Mouse (Mus musculus) CH12.LX (cell line): ENCODE data around the gene Med15.

ENCODE experiments used
- CTCF ChIP-seq, 2 experiments: IDR thresholded peaks in 1 of 2; conservative IDR thresholded peaks in 1 of 2; 2 replicates each; pipeline ENCODE4 v1.5.1; 2011 to 2012; ENCODE audit warnings: low read depth in 2 of 2, low read length in 2 of 2, improper control_type of control experiment in 1 of 2, inconsistent platforms in 1 of 2, mild to moderate bottlenecking in 1 of 2, moderate library complexity in 1 of 2
- ELF1 ChIP-seq: IDR thresholded peaks from 2 replicates; pipeline ENCODE4 v1.6.1; 2014; ENCODE audit warnings: low read depth, mild to moderate bottlenecking, inconsistent platforms, low read length, improper control_type of control experiment
- MEF2A ChIP-seq: IDR thresholded peaks from 2 replicates; pipeline ENCODE4 v1.6.1; 2014; ENCODE audit warnings: low read depth, mild to moderate bottlenecking, inconsistent platforms, low read length, improper control_type of control experiment, borderline replicate concordance
- NELFE ChIP-seq: IDR thresholded peaks from 2 replicates; pipeline ENCODE4 v1.6.1; 2011; ENCODE audit warnings: low read depth, low read length, improper control_type of control experiment
- POLR2A ChIP-seq: IDR thresholded peaks from 2 replicates; pipeline ENCODE4 v1.6.1; 2011; ENCODE audit warnings: low read depth, mild to moderate bottlenecking, improper control_type of control experiment, low read length
- POLR2AphosphoS2 ChIP-seq: IDR thresholded peaks from 2 replicates; pipeline ENCODE4 v1.6.1; 2011; ENCODE audit warnings: low read depth, low read length, improper control_type of control experiment
- RAD21 ChIP-seq: IDR thresholded peaks from 2 replicates; pipeline ENCODE4 v1.6.1; 2011; ENCODE audit warnings: low read depth, mild to moderate bottlenecking, low read length, improper control_type of control experiment, moderate library complexity
- RCOR1 ChIP-seq: conservative IDR thresholded peaks from 2 replicates; pipeline ENCODE4 v1.6.1; 2012; ENCODE audit warnings: low read depth, mild to moderate bottlenecking, inconsistent platforms, low read length, improper control_type of control experiment

DNA sequence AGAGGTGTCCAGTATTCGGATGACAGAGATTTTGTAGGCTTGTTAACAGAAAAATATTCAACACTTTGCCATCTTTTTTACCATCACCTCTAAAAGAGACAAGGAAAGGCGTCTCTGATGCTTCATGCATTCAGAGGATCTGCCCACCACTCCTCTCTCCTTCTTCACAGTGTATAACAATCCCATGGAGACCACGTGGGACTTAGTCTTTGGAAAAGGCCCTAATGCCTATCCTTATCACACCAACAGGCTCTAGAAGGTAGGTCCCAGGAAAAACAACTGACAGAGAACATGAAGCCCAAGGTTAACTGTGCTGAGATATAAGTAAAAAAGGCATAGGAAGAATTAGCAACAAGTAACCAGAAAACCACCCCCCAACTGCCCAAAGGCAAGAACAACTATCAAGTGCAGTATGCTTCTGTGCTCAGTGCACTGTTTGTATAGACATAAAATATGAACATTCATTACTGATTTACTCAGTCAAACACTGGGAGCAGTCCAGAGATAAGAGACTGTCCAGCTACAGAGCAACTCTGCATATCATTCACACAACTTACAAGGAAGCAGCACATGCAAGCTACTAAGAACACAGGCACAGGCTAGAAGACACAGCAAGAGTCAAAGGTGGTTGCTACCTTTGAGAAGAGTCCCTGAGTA lies 32.2 kb downstream of the Med15 start:
- TF ChIP-seq POLR2A = no peak
- TF ChIP-seq CTCF (conservative IDR thresholded peaks at IDR 0.05 in 1 of 2, IDR thresholded peaks at IDR 0.05 in 1 of 2; ENCODE audit: low read depth in 2 of 2, low read length in 2 of 2) = no peak
- no peak for TF ChIP-seq ELF1
- TF ChIP-seq RAD21 = no peak
- no peak for TF ChIP-seq NELFE
- TF ChIP-seq POLR2AphosphoS2 = no peak
- no peak for TF ChIP-seq MEF2A
- no peak for TF ChIP-seq RCOR1
